Mouse (Mus musculus): ENCODE measurements around the gene Trp53tg5. TPM values are rescaled to one million over a fixed set of nuclear protein-coding genes. Genes with fewer than 3 reads are reported as not detected.

Gene Trp53tg5
- total RNA-seq, 2 experiments from 2014 or later: not detected

DNA sequence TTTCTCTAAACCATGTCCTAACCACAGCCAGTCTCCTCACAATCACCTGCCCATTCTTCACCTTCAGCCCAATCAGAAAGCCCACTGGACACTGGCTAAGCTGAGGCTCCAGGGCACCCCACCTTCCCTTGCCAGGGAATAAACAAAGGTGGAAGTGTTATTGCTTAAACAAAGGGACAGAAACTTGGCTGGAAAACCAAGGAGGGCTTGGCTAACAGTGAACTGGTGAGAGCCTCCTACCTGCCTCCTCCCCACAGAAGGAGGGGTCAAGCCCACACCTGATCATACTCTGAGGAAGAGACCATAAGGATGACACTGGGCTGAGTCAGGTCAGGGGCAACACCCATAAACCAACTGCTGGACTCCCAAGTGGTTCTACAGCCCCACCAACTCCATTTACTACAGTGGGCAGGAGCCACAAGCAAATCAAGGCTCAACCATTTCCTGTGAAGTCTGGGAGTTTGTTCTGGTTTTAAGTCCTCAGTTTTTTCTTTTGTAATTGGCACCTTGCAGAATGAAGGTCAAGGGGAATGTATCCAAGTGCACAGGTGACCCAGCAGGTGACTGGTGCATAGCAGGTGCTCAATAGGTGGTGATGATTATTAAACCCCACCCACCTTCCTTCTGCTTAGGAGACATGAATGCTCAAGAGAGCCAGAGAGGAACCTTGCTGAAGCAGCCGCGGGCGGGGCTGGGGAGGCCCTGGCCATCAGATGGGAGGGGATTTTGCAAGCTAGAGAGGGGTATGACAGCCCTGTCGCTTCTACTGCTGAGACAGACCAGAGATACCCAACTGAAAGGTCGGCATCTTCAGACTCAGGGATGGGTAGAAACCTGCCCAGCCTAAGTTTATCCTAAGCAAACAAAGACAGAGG is 38.1 kb downstream of the Trp53tg5 start:
- ATAC-seq (replicated peaks; ENCODE audit: poor library complexity): no peak

DNA sequence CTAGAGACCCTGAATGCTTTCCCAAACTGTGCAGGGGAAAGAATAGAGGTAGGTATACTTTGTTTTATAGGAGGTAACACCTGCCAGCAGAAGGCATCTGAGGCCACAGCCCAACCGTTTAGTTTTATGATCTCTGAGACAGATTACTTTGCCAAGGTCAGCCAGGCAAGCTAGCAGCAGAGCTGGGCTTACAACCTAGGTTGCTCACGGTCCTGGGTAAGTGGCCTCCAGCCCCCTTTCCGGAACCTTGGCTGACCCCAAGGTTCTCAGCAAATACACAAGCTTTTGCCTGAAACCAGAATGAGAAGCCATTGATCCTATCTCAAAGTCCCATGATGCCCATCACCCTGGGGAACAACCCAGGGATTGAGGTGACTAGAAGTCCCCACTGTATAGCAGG is 38.8 kb downstream of the Trp53tg5 start:
- ATAC-seq (replicated peaks; ENCODE audit: poor library complexity): no peak

DNA sequence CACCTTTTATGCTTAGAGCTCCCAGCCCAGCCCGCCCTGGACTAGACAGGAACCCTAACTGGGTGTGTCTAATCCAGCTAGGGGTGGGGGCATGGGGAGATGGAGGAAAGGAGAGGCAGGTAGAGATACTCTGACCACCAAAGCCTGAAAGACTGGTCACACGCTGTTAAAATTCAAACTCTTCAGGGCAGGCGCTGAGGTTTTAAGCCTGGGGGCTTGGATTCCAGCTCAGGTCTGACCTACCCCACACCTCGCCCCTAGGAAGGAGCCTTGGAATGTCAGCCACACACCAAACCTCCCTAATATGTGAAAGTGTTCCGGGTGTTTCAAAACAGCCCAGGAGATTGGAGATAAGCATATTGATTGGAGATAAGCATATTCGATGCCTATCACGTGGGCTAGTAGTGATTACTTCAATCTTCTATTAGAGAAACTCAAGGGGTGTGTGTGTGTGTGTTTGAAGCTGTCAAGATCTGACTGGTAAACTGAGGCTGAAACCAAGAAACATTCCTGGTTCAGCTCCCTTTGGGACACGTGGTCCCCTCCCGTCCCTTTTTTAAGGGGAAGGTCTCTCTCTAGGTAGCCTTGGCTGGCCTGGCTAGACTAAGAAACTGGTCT is 40.1 kb downstream of the Trp53tg5 start:
- no peak for ATAC-seq (replicated peaks; ENCODE audit: poor library complexity)

DNA sequence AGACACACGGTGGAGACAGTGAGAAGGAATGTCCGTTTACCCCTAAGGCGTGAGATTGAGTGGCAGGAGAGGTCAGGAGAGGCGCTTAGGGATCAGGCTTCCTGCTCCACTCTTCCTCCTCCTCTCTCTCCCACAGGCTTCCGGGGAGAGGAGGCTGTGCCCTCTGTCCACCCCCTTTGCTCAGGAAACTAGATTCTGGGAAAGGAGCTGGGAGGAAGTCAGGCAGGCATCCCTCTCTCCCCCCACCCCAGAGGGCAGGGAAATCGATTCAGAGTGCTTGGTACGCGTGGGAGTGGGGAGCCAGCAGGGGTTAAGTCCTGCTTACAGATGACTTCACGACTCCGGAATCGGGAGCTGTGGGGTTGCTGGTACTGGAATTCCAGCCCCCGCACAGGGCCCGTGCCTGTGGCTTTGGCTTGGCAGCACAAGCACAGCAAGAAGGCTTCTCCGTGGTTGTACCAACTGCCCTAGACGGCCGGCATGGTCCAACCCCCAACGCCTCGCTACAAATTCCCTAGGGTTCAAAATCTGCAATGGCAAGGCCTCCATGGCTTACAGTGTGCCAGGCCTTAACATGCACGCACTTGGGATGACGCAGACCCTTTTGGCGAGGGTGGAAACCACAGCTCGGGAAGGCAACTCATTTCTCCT is 40.9 kb downstream of the Trp53tg5 start:
- no peak for ATAC-seq (replicated peaks; ENCODE audit: poor library complexity)

DNA sequence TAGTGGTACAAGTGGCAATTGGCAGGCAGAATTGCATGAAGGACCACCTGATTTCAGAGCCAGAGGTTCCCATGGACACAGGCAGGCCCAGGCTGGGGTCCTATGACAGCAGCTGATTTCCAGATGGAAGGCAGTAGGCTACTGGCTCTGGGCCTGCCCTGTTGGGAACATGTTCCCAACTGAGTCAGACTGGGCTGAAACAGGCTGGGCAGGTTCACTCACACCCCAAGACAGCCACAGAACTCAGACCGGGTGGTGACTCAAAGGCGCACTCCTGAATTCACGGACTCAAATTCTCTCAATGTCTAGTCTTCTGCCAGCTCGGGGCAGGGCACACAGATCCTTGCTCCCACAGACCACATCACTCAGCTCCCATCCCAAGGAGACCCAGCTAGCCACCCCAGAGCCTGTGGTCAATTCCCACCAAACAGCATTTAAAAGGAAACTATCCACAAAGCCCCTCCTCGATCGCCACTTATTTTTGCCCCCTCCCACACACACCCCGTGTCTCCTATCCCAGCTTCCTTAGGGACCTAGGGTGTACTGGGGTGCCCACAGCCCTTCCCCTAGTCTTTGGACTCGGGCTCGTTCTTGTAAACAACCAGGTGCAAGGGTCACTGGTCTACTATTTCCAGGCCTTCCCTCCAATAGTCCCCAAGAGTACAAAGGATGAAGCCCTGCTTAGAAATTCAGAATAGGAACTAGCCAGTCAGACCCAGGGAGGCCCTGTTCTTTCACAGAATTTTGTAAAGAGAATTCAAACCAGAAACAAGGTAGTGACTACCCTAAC is 41.7 kb downstream of the Trp53tg5 start:
- ATAC-seq (replicated peaks; ENCODE audit: poor library complexity): no peak

DNA sequence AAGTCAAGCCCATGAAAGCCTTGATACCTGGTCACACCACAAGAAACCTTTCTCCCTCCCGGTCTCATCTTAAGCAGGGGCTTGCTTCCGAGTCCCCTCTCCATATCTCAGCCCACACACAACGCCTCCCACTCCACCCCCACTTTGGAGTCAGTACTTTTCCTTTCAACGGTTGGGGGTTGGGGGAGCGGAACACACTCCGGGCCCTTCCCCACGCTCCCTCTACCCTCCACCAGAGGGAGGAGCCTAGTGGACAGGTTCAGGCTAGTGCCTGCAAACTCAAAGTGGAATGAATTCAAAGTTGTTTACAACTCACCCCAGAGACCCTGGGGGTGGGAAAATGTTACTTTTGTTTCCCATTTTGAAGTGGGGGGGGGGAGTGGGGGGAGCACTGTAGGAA is 42.8 kb downstream of the Trp53tg5 start:
- no peak for ATAC-seq (replicated peaks; ENCODE audit: poor library complexity)

DNA sequence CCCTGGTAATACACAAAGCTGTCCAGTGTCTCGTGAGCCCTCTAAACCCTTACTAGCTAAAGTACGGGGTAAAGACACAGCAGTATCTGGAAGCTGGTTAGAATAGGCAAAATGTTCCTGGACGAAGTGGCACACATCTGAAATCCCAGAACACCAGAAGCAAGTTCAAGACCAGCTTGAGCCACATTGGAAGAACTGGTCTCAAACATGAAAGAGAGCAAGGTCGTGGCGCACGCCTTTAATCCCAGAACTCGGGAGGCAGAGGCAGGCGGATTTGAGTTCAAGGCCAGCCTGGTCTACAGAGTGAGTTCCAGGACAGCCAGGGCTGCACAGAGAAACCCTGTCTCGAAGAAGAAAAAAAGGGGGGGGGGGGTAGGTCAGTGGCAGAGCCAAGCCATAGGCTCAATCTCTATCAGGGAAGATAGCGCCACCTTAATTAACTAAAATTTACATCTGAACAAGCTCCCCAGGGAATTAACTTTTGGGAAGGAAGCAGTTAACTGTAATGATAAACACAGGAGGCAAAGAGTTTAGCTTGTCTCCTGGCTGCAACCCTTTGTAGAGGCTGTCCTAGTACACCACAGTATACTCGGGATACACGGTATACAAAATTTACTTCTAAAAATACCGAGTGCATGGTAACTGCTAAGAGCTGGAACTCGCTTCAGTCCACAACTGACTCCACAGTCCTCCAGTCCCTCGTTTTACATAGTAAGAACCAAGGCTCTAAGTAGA is 43.5 kb downstream of the Trp53tg5 start:
- ATAC-seq (replicated peaks; ENCODE audit: poor library complexity): no peak

DNA sequence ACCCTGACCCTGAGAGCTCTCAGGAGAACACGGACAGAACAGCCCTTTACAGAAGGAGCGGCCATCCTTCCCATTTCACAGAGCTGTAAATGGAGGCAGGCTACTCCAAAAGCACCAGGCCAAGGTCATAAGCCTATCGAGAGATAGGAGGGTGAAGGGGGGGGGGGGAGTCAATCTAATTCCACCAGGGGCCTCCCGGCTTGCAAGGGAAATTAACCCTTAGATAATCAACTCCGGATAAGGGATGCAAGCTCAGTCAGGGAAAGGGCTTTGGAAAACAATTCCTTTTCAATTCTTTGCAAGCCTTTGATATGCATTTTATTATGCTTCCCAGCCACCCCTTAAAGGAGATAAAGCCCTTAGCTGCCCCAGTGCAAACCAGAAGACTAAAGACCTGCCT is 45.1 kb downstream of the Trp53tg5 start:
- ATAC-seq (replicated peaks; ENCODE audit: poor library complexity): no peak

DNA sequence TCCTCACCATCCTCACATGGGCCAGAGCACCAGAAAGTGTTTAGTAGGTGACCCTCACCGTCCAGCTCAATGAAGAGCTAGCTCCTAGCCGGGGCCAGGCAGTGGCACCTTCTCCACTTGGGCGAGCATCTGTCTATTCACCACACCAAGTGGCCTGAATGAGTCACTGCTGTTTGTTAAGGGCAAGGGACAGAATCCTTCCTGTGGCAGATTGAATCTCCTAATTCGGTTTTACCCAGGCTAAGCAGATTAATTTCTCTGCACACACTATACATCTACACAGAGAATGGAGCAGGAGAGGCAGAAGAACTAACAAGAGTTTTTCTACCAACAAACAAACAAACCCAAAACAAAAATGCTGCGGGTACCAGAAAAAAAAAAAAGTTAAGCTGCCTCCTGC is 46.6 kb downstream of the Trp53tg5 start:
- no peak for ATAC-seq (replicated peaks; ENCODE audit: poor library complexity)

DNA sequence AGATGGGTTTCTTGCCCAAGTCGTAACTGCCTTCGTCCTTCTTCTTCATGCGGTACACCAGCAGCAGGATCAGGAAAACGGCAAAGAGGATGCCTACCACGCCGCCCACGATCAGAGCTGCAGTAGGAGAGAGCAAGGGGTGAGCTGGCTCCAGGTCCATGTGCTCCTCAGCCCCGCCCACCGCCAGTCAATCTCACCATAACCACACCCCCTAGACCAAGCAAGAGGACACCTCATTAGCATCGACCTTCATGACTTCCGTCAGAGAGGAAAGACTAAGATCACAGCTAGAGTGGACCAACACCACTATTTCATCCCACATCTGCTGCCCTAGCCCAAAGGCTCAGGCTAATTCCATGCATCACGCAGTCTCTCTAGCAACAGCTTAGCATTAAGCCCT is 47.4 kb downstream of the Trp53tg5 start:
- ATAC-seq (replicated peaks; ENCODE audit: poor library complexity): no peak

DNA sequence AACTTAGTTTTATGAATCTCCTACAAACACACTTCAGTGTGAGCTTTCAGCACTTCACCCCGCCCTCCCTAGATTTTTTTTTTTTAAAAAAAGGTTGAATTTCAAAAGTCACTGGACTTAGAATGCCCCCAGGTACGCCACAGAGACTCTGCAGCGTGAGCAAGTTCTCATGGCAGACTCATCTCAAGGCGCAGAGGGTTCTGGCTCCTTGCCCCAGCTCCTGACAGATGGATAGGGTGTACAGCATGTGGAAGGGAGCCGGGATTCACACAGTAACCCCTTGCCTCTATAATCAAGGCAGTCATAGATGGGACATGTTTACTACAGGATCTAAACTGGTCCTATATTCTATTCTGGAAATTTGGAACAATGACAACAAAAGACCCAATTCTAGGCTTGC is 48.1 kb downstream of the Trp53tg5 start:
- no peak for ATAC-seq (replicated peaks; ENCODE audit: poor library complexity)

DNA sequence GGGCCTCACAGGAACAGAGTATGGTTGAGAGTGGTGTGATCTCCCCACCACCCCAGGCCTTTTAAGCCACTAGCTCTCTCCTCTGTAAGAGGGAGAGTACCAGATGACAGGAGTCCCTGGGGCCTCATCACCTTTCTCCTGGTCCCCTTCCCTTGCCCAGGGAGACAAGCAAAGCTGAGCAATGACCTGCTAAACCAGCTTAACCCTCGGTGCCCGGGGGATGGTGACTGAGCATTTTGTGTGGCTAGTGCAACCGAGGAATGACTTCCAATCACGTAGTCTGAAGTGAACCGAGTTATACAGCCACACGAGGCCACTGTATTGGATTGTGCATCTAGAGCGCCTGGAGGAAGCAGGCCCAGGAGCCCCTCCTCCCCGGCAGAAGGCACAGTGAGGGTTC is 49.1 kb downstream of the Trp53tg5 start:
- ATAC-seq (replicated peaks; ENCODE audit: poor library complexity): no peak

DNA sequence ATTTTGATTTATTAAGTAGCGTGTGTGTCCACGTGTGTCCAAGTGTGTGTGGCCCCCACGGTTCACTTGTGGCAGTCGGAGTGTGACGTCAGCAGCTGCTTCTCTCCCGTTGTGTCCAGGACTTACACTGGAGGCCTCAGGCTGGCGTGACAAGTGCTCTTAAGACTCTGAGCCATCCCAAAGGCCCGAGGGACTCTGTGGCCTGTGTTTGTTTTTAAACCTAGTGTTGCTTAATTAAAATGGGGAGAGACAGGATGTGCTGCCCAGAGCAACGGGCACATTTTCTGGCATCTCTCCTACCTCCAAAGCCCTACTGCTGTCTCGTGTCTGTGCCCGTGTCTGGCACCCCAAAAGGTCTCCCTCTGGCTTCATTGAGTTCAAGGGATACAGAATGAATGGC is 50.1 kb downstream of the Trp53tg5 start:
- ATAC-seq (replicated peaks; ENCODE audit: poor library complexity): no peak

DNA sequence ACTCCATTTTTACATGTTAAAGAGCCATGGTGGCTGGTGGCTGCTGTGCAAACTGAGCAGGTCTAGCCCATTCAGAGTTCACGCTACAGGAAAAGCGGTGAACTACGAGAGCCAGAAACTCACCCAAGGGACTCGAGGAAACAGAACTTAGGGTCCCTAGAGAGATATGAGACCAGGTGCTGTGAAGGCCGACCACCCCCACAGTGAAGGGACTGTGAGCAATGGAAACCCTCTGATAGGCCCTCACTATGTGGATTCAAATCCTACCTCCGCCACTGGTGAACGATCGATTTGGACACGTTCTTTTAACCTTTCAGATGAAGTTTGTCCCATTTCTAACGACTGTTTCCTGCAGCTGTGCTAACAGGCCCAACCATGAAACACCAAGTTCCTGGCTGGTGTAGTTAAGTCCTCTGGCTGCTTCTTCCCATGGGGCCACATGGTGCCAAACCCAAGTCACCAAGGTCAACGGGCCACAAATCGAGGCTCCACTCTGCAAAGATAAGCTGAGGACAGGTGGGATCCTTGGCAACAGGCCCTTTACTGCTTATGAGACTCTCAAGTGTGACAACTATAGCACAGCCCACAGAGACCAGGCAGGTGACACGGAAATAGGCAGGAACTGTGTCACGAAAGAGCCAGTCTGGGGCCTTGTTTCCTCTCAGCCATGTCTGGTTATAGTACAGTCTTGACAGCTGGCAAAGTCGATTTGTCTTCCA is 50.7 kb downstream of the Trp53tg5 start:
- no peak for ATAC-seq (replicated peaks; ENCODE audit: poor library complexity)

DNA sequence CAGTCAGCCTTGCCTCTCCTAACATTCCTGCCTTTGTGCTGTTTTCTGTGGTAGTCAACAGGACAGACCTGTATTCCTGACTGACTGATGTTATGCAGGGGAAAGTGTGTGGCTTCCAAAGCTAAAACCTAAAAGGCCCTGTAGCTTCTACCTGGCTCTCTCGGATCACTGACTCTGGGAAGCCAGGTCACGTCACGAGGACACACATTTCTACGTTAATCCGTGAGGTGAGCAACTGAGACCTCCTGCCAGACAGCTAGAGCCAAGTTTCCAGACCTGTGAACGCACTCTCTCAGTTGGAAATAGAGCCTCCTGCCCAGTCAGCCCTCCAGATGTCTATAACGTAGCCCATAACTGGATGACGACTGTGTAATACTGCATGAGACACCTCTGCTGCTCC is 51.5 kb downstream of the Trp53tg5 start:
- no peak for ATAC-seq (replicated peaks; ENCODE audit: poor library complexity)

DNA sequence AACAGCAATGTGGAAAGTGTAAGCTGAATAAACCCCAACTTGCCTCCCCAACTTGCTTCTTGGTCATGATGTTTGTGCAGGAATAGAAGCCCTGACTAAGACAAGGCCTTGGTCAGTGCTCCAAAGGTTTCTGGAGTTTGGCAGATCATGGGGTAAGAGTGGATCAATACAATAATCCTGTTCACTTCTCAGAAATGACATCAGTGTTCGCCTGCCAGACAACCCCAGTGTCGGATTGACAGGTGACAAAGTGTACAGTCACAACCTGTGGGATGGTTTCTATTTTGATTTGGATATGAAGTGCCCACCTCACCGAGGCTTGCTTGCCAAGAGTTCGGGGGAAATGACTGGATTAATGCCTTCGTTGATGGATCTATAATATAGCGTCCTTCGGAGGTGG is 52.2 kb downstream of the Trp53tg5 start:
- no peak for ATAC-seq (replicated peaks; ENCODE audit: poor library complexity)
